Mouse (Mus musculus) embryonic fibroblast, embryonic 13.5 days (primary cell): ENCODE data around the gene Rock2.

Source experiments
- CTCF ChIP-seq: IDR thresholded peaks from 2 replicates; pipeline ENCODE4 v1.5.1; 2011; ENCODE audit warnings: mild to moderate bottlenecking, control low read depth, low read length, moderate library complexity, borderline replicate concordance; ENCODE audit not compliant: insufficient read depth
- POLR2A ChIP-seq: IDR thresholded peaks from 2 replicates; pipeline ENCODE4 v1.6.1; 2011; ENCODE audit warnings: low read depth, mild to moderate bottlenecking, control low read depth, low read length, moderate library complexity

GRCm38 (mm10) chr12:16867306-16867705 is 27.4 kb upstream of the Rock2 start:
- TF ChIP-seq POLR2A (no peak), CTCF (no peak)
